Mouse (Mus musculus): ENCODE results near the gene Ddr2.
"Not testable (repeated sequence)": the region's sequence is repeated elsewhere in the genome, so short reads cannot be mapped to it uniquely, and the experiment has no call there.

Gene Ddr2

DNA sequence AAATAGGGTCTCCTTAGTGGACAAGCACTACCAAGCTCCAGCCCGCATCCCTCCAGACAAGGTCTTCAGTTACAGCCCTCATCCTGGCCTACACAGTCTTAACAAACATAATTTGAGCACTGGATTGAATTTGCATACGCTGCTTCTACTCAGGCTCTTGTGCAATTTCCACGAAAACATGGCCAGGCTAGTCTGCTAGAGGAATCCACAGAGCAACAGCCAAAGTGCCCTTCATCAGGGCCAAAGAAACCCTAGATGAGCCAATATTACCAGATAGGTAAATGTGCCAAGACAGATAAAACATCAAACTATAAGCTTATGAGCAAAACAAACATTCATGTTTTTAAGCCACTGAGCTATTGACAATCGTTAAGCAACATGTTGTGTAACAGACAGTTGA is 75.6 kb downstream of the Ddr2 start:
- no peak for DNase-seq

DNA sequence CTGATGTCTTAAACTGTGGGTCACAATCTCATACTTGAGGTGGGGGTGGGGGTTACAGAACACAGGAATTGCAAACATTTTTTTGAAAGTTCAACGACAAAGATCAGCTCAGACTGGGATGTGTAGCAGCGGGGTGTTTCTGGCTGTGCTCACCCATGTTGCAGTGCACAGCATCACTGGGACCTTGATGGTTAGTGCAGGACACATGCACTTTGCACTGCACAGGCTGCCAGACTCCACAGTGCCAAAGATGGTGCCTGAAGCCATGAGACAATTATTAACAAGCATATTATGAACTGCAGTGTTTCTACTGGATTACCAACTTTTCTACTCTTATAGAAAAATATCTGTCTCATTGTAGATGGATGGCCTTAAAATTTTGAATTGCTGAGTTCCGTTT is 78.9 kb downstream of the Ddr2 start:
- no peak for DNase-seq

GRCm38 (mm10) chr1:170014784-170015183 is 95.8 kb downstream of the Ddr2 start:
- no peak for DNase-seq

GRCm38 (mm10) chr1:170010716-170011505 is 99.7 kb downstream of the Ddr2 start:
- DNase-seq, result no peak

GRCm38 (mm10) chr1:170009296-170009695 is 101.3 kb downstream of the Ddr2 start:
- DNase-seq, result no peak

GRCm38 (mm10) chr1:170008432-170009220 is 101.9 kb downstream of the Ddr2 start:
- DNase-seq, result no peak

DNA sequence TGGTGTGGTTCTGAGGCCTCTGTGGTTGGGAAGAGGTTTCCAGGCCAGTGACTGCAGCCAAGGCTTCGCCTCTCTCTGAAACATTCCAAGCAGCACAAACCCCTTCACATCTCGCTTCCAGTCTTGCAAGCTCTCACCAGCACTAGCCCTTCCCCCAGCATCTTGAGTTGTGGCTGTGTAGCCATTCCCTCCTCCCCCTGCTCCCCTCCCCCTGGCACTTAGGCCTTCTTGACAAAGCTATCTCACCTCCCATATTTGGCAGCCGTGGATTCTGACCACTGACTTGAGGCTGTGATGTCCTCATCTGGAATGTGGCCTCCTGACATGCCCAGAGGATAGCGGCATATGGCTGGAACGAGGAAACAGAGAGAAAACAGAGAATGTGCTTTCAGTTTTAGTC is 104.0 kb downstream of the Ddr2 start:
- no peak for DNase-seq

DNA sequence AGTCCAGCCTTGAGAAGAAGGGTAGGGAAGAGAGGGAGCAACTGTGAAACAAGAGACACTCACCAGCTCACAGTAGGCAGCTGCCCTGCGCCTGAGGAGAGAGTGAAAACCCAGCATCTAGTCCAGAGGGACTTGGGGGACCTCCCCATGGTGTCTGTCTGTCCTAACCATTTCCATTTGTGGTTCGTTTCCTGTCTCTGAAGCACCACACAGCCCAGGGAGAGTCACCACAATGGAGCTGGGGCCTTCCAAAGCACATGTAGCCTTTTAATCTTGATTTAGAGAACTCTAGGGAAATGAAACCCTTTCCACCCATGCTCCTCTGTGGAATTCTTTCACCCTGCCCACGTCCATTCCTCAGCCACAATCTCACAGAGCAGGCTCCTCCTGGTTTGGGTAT is 105.3 kb downstream of the Ddr2 start:
- DNase-seq, result no peak

DNA sequence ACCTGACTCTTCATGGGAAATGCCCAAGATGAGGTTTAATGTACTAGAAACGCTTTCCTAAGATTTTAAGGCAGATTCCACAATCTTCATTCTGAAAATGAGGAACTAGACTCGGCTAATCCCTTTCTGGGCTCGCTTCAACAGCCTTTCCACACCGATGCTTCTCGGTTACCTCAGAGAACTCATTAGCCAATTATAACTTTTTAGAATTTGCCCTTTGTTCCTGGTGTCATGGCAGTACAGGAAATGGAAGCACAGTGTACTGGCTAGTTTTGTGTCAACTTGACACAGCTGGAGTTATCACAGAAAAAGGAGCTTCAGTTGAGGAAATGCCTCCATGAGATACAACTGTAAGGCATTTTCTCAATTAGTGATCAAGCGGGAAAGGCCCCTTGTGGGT is 116.7 kb downstream of the Ddr2 start:
- not testable (repeated sequence) for DNase-seq

- no peak for DNase-seq
These were observed 124.4 kb downstream of the Ddr2 start for GRCm38 (mm10) chr1:169986166-169986565.

DNA sequence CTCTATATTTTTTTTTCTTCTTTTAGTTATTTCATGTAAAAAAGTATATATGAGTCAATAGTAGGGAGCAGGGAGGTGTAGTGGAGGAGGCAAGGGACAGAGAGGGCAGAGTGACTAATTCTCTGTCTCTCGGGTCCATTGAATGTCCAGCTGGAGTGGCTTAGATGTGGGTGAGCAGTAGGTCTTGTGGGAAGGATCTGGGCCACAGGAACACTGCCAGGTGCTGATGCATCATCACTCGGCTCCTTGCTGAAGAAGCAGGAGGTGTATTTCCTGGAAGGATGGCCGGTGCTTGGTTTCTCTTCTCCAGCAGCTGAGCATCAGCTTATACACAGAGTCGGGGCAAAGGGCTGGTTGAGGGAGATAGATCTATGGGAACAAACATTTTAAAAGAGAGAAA is 132.9 kb downstream of the Ddr2 start:
- no peak for DNase-seq

GRCm38 (mm10) chr1:169971998-169972397 is 138.6 kb downstream of the Ddr2 start:
- DNase-seq, result no peak

- DNase-seq, result no peak
These were observed 139.6 kb downstream of the Ddr2 start for GRCm38 (mm10) chr1:169970936-169971335.

GRCm38 (mm10) chr1:169969516-169969886 is 141.1 kb downstream of the Ddr2 start:
- no peak for DNase-seq

DNA sequence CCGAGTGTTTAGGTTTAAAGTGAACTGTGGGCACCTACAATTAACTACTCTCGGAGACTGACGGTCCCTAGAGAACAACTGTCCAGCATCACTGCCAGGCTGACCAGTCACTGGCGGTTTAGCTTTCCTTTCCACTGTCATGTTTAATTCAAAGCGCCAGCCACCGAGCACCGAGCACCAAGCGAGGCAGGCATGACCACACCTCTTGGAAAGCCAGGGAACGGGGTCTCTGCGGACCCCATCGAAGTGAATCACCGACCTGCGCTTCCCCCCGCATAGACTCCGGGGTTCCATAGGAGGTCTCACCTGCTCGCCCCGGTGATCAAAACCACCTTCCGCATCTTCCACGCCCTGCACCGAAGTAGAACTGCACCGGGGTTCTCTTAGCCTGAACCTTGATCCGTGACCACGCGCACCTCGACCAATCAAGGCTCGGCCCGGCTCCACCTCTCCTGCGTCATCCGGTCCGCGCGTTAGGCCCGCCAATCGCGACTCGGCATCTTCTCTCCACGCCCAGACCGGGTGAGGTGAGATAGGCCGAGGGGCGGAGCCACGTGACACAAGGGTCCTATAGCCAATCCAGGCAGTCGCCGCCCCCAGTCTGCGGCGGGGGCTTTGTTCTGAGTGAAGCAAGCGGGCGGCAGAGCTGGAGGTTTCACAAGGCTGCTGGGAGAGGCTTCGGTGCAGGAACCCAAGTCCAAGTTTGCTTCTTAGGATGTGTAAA is 141.6 kb downstream of the Ddr2 start, which contains the start of gene Hsd17b7:
Gene Hsd17b7, minus strand, starts transcription at position 450 of the 724 bp plus-strand sequence.
- DNase-seq, result peak; percentile 96

GRCm38 (mm10) chr1:169953106-169953505 is 157.5 kb downstream of the Ddr2 start:
- DNase-seq, result no peak

DNA sequence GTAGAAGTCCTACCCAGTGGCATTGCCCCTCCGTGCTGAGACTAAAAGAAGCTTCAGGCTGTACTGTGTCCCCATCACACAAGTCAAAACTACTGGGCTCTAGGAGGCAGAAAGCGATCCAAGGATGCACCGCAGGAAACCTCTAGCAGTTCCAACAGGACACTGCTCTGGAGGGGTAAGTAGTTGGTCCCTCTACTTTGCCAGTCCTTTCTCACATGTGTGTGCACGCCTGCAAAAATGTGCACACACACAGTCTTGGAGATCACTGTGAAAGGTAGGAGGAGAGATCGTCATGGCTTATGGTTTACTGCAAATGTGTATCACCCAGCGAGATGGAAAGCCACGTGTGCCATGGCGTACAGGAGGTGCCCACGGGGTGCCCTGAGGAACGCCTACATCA is 157.9 kb downstream of the Ddr2 start:
- DNase-seq, result no peak

- no peak for DNase-seq
These were observed 159.0 kb downstream of the Ddr2 start for GRCm38 (mm10) chr1:169951561-169951960.

DNA sequence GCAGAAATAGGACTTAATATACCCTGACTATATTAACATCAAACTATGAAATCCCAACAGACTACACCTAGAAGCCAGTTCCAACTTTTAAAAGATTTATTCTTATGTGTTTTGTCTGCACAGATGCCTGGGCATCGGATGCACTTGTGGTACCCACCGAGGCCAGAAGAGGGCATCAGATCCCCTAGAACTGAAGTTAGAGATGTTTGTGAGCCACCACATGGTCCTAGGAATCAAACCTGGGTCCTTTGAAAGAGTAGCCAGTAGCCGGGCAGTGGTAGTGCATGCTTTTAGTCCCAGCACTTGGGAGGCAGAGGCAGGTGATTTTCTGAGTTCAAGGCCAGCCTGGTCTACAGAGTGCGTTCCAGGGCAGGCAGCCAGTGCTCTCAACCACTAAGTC is 159.9 kb downstream of the Ddr2 start:
- no peak for DNase-seq

- DNase-seq, result no peak
These were observed 160.6 kb downstream of the Ddr2 start for GRCm38 (mm10) chr1:169949981-169950380.

- no peak for DNase-seq
These were observed 161.7 kb downstream of the Ddr2 start for GRCm38 (mm10) chr1:169948866-169949265.

GRCm38 (mm10) chr1:169948280-169948679 is 162.3 kb downstream of the Ddr2 start:
- no peak for DNase-seq

DNA sequence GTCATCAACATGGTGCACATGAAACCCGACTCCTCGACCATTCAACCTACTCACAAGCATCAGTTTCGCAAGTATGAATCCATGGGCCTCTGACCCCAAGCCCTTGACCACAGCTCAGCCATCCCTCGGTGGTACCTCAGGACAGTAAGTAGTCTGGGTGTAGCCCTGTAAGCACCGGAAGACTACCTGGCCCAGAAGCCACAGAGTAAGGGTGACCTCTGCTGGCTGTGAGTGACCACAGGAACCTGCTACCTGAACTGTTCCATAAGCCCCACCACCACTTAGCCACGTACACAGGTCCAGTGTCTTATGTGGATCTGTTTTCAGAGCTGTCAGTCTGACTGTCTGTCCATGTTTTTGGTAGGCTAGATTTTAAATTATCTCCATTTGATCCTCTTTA is 162.9 kb downstream of the Ddr2 start:
- no peak for DNase-seq

GRCm38 (mm10) chr1:169946004-169946403 is 164.6 kb downstream of the Ddr2 start:
- DNase-seq, result no peak
